Mouse (Mus musculus): ENCODE data around the gene Mettl26. TPM values are rescaled to one million over a fixed set of nuclear protein-coding genes. Genes with fewer than 3 reads are reported as not detected.

Mettl26 gene
- total RNA-seq, 2 experiments from 2014 or later, result 36.3 TPM

- DNase-seq (ENCODE audit: low spot score in 2 of 2), result peak; percentile 100
Measured at GRCm38 (mm10) chr17:25919786-25920642, 45.1 kb downstream of the Mettl26 start.

- no peak for DNase-seq (ENCODE audit: low spot score in 2 of 2)
Measured at GRCm38 (mm10) chr17:25922120-25922519, 47.2 kb downstream of the Mettl26 start.

GRCm38 (mm10) chr17:25925348-25925747 lies 50.5 kb downstream of the Mettl26 start:
- peak; percentile 51 to 74 for DNase-seq (ENCODE audit: low spot score in 2 of 2)

Small RNA genes lying within 50 kb of the gene (microRNA-seq; reads per million reads assigned to microRNA genes)
- 2.0 to 2.7 reads per million in 2 experiments for gene Mir3082

Other genes with a start within 250 kb of the Mettl26 start
- 100 to 1,000 TPM; 130 to 131 TPM for gene Gng13, start 157.9 kb upstream of the Mettl26 start, total RNA-seq (2021)
- gene Chtf18, start 147.7 kb upstream of the Mettl26 start, total RNA-seq (2021), result 1 to 10 TPM; 1.5 to 1.8 TPM
- 10 to 100 TPM; 63.5 to 64.1 TPM for gene Rpusd1, start 147.4 kb upstream of the Mettl26 start, total RNA-seq (2021)
- under 1 TPM in 1 of 2 experiments, not detected in 1; 0.13 TPM for gene Mslnl, start 139.0 kb upstream of the Mettl26 start, total RNA-seq (2021)
- gene Msln, start 120.7 kb upstream of the Mettl26 start, total RNA-seq (2021), result 1 to 10 TPM in 1 of 2 experiments, under 1 TPM in 1; 0.46 to 1.2 TPM
- 10 to 100 TPM; 30.6 to 38.5 TPM for gene Narfl, start 101.3 kb upstream of the Mettl26 start, total RNA-seq (2021)
- gene Haghl, start 89.4 kb upstream of the Mettl26 start, total RNA-seq (2021), result 100 to 1,000 TPM; 103 to 109 TPM
- under 1 TPM; 0.36 to 0.40 TPM for gene Ccdc78, start 88.5 kb upstream of the Mettl26 start, total RNA-seq (2021)
- 10 to 100 TPM; 88.8 to 99.3 TPM for gene Fam173a, start 82.2 kb upstream of the Mettl26 start, total RNA-seq (2021)
- 1 to 10 TPM in 1 of 2 experiments, under 1 TPM in 1; 0.47 to 1.8 TPM for gene AC134908.4, start 79.4 kb upstream of the Mettl26 start, total RNA-seq (2021)
- 10 to 100 TPM; 81.1 to 83.3 TPM for gene Metrn, start 77.9 kb upstream of the Mettl26 start, total RNA-seq (2021)
- gene Fbxl16, start 66.0 kb upstream of the Mettl26 start, total RNA-seq (2021), result 100 to 1,000 TPM; 664 to 720 TPM
- 10 to 100 TPM; 22.6 to 26.4 TPM for gene Wdr24, start 51.4 kb upstream of the Mettl26 start, total RNA-seq (2021)
- 10 to 100 TPM; 52.7 to 55.5 TPM for gene Jmjd8, start 46.2 kb upstream of the Mettl26 start, total RNA-seq (2021)
- gene Stub1, start 41.7 kb upstream of the Mettl26 start, total RNA-seq (2021), result 100 to 1,000 TPM; 158 to 165 TPM
- 10 to 100 TPM; 42.1 to 43.4 TPM for gene Rhbdl1, start 37.8 kb upstream of the Mettl26 start, total RNA-seq (2021)
- 10 to 100 TPM; 21.9 to 22.1 TPM for gene Gm20683, start 33.3 kb upstream of the Mettl26 start, total RNA-seq (2021)
- gene Rhot2, start 30.2 kb upstream of the Mettl26 start, total RNA-seq (2021), result 100 to 1,000 TPM in 1 of 2 experiments, 10 to 100 TPM in 1; 98.3 to 109 TPM
- gene Wdr90, start 13.6 kb upstream of the Mettl26 start, total RNA-seq (2021), result 10 to 100 TPM; 20.1 to 21.7 TPM
- gene Mcrip2, start 6.3 kb upstream of the Mettl26 start, total RNA-seq (2021), result 10 to 100 TPM; 23.3 to 23.7 TPM
- gene Wfikkn1, start 5.8 kb downstream of the Mettl26 start, total RNA-seq (2021), result 1 to 10 TPM; 1.7 to 2.2 TPM
- 10 to 100 TPM; 49.4 to 54.7 TPM for gene Rab40c, start 44.7 kb downstream of the Mettl26 start, total RNA-seq (2021)
- gene Pigq, start 69.9 kb downstream of the Mettl26 start, total RNA-seq (2021), result 100 to 1,000 TPM; 108 to 113 TPM
- gene Nhlrc4, start 69.9 kb downstream of the Mettl26 start, total RNA-seq (2021), result under 1 TPM; 0.32 to 0.36 TPM
- gene A930017K11Rik, start 77.5 kb downstream of the Mettl26 start, total RNA-seq (2021), result under 1 TPM; 0.99 TPM
- 10 to 100 TPM; 50.6 to 54.1 TPM for gene Capn15, start 110.7 kb downstream of the Mettl26 start, total RNA-seq (2021)
- 100 to 1,000 TPM; 106 TPM for gene Rab11fip3, start 194.5 kb downstream of the Mettl26 start, total RNA-seq (2021)
- 10 to 100 TPM; 27.4 to 29.7 TPM for gene Decr2, start 215.3 kb downstream of the Mettl26 start, total RNA-seq (2021)
- gene Nme4, start 220.5 kb downstream of the Mettl26 start, total RNA-seq (2021), result 1 to 10 TPM; 3.8 to 5.8 TPM
- gene Tmem8, start 238.2 kb downstream of the Mettl26 start, total RNA-seq (2021), result 10 to 100 TPM; 12.0 to 13.2 TPM
- 10 to 100 TPM; 68.8 to 70.0 TPM for gene Mrpl28, start 248.4 kb downstream of the Mettl26 start, total RNA-seq (2021)

Measured in layer of hippocampus, adult 18-20 months (tissue).